Mouse (Mus musculus) liver, embryonic 16.5 days (tissue): ENCODE results near the gene Calu. TPM values are rescaled to one million over a fixed set of nuclear protein-coding genes. Genes with fewer than 3 reads are reported as not detected.
A peak's percentile ranks its signal among the peaks of the same experiment; 100 is the strongest.

ENCODE experiments used
- ATAC-seq: fragments of 200-750 bp; cut with Nextera tagmentation; 2 replicates; pipeline ENCODE4 v1.8.0; 2017; ENCODE audit warnings: low read depth, mild to moderate bottlenecking, moderate number of reproducible peaks, moderate library complexity
- H3K27ac ChIP-seq: fragments of 300-500 bp; sonication (generic); 2 replicates; pipeline ENCODE4 v1.5.1; 2014; ENCODE audit warnings: mild to moderate bottlenecking, low read length
- H3K27me3 ChIP-seq: fragments of 300-500 bp; sonication (generic); 2 replicates; pipeline ENCODE4 v1.6.1; 2014; ENCODE audit warnings: low read depth, low read length, mixed read lengths; ENCODE audit not compliant: control insufficient read depth, insufficient read depth
- H3K36me3 ChIP-seq: fragments of 300-500 bp; sonication (generic); 2 replicates; pipeline ENCODE4 v1.6.1; 2014; ENCODE audit warnings: mild to moderate bottlenecking; ENCODE audit not compliant: control insufficient read depth, insufficient read depth
- H3K4me1 ChIP-seq: fragments of 300-500 bp; sonication (generic); 2 replicates; pipeline ENCODE4 v1.6.1; 2014; ENCODE audit warnings: low read depth, low read length, mixed read lengths; ENCODE audit not compliant: control insufficient read depth
- H3K4me2 ChIP-seq: fragments of 300-500 bp; sonication (generic); 2 replicates; pipeline ENCODE4 v1.6.1; 2014; ENCODE audit warnings: low read depth, low read length, mixed read lengths
- H3K4me3 ChIP-seq: fragments of 300-500 bp; sonication (generic); 2 replicates; pipeline ENCODE4 v1.5.1; 2014; ENCODE audit warnings: low read depth, mild to moderate bottlenecking, low read length
- H3K9ac ChIP-seq: fragments of 300-500 bp; sonication (generic); 2 replicates; pipeline ENCODE4 v1.6.1; 2014; ENCODE audit warnings: low read depth, low read length
- H3K9me3 ChIP-seq: fragments of 300-500 bp; sonication (generic); replicated peaks from 2 replicates; pipeline ENCODE4 v1.6.1; 2016; ENCODE audit warnings: low read length; ENCODE audit not compliant: control insufficient read depth
- WGBS: fragments of 180-500 bp; shearing (Covaris S2); extraction: QIAGEN DNeasy Blood & Tissue Kit; methylation state at CpG from one replicate; pipeline ENCODE4 v1.1.7; 2014; ENCODE audit not compliant: insufficient replicate concordance; 5-methylcytosine and 5-hydroxymethylcytosine counted together
- polyA plus RNA-seq: library from polyadenylated mRNA; unstranded; fragments of >200 nt; fragmentation: Nextera tagmentation; extraction: Ambion mirVana; gene quantifications from 2 replicates; pipeline ENCODE4 v1.2.1, GENCODE M21; 2015

Calu gene
- polyA plus RNA-seq, 1 experiment from 2014 or later = 109 TPM

DNA sequence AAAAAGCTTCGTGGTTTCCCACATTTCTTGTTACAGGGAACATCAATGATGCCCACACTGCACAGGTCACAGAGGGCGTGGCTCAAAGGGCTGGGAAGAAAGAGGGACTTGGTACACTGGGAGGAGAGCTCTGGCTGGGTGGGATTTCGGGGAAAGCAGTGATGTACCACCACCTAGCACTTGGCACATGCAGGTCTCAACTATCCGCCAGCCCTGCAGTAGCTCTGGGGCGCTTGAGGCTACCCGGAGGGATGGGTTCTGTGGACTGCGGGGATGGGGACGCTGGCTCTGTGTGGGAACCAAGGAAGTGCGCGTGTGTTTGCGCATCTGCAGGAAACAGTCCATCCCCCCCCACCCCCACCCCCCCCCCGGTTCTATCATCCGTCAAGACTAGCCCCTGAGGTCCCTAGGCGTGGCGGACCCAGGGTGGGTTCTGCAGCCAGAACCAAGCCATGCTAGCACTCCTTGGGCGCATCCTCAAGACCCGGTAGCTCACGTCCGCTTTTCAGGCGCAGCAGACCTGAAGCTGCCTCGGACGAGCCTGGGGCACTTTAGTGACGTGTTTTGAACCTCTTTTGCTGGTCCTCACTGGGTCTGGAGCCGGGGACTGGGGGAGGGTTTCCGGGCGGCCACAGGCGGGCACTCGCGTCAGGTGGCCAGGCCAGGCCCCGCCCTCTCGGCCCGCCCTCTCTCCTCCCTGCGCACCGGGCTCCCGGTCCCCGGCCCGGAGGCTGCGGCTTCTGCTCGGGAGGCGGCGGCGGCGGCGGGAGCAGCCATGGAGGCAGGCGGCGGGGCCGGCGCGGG lies 48.2 kb downstream of the Calu start, which contains the start of gene Ccdc136:
Gene Ccdc136, plus strand, starts transcription at position 400 of the 804 bp plus-strand sequence.
- Histone ChIP-seq H3K27me3 (peaks cover 55% of the 10 kb centered on the region), H3K4me2 (peak within 1 kb of the TSS; percentile 59), H3K4me3 (peak within 1 kb of the TSS; percentile 48), H3K36me3 (no peaks in the 10 kb centered on the region), H3K27ac (no peak within 1 kb of the TSS), H3K9me3 (no peaks in the 10 kb centered on the region), H3K9ac (no peak within 1 kb of the TSS), H3K4me1 (no peaks in the 10 kb centered on the region; the same call in 1 of the 2 replicates)
- under 1% methylated on average over 48 of the region's 49 CpGs for WGBS
- ATAC-seq = peak; percentile 67

DNA sequence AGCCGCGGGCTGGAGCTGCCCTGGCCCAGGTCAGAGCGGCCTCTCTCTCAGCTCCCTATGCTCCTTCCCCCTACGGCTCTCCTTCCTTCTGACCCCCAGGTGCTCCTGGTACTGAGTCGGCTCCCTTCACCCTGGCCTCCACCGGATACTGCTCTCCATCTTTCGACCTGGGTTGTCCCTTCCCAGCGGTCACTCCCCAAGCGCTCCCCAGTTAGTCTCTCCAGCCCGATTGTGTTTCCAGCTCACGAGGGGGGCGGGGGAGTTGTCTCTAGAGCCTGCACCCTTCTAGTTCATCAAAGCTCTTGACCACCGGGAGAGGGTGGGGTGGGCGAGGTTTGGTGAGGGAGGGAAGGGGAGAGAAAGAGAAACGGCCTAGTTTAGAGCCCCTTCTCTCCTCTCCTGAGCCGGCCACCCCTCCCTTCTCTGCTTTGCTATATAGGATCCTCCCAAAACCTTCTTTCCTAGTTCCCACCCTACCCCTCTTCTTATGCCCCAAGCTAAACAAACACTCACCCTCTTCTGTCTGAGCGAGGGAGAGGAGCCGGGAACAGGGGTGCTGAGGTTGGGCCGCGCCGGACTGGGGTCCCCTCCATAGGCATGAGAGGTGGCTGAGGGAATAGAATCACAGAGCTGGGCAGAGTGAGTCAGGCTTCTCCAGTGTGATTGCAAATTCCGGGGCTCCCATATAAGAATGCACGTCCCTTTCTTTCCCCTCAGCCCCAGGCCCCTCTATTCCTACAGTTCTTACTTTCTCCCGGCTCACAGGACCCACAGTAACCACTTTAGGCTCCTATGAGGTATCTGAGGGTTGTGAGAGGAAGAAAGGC lies 49.1 kb downstream of the Calu start:
- Histone ChIP-seq H3K4me2 (peak overlapping the region; percentile 59), H3K4me3 (peak overlapping the region; percentile 48), H3K27ac (no peak overlapping the region), H3K9me3 (no peaks in the 10 kb centered on the region), H3K9ac (no peak overlapping the region), H3K36me3 (no peaks in the 10 kb centered on the region), H3K27me3 (peaks cover 58% of the 10 kb centered on the region), H3K4me1 (no peaks in the 10 kb centered on the region; the same call in 1 of the 2 replicates)
- no peak for ATAC-seq
- WGBS = 9% methylated on average over 24 of the region's 24 CpGs

DNA sequence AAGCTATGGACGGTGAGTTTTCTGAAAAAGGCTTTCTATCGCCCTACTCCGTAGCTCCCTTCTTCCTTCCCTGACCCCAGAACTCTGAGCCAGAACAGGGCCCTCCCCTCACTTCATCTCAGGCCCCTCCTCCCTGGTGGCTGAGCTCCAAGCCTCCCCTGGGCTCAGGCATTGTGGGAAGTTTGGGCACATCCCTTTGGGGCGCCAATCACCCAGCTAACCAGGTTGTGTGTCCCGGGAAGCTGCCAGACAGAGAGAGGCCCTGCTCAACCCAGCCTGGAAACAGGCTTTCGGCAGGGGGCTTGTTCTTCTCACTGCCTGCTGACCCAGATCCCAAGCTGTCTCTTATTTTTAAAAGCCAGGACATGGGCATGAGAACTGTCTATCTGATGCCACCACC lies 49.7 kb downstream of the Calu start:
- Histone ChIP-seq H3K4me3 (no peak overlapping the region), H3K36me3 (no peaks in the 10 kb centered on the region), H3K9me3 (no peaks in the 10 kb centered on the region), H3K27me3 (peaks cover 58% of the 10 kb centered on the region), H3K4me1 (no peaks in the 10 kb centered on the region; the same call in 1 of the 2 replicates), H3K27ac (no peak overlapping the region), H3K9ac (no peak overlapping the region), H3K4me2 (no peak overlapping the region)
- 26% methylated on average over 6 of the region's 6 CpGs for WGBS
- ATAC-seq = no peak

DNA sequence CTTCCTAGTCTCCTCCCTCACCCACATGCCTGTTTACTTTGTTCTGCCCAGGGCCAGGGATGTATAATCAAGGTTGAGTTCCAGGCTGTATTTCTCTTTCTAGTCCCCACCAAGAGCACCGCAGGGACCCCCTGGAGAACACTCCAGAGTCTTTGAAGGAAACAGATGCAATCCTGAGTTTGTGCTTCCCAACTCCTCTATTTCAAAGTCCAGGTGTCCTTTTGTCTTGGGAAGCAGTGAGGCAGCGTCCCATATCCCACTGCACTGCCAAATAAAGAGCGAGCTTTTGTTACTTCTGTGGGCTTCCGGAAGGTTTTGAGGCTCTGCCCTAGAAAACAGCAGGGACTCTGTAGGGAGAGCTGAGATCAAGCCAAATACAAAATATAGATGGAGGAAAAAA lies 52.0 kb downstream of the Calu start:
- no peak overlapping the region for H3K4me2 ChIP-seq
- 68% methylated on average over 4 of the region's 4 CpGs for WGBS
- no peak overlapping the region for H3K9ac ChIP-seq
- H3K4me3 ChIP-seq = no peak overlapping the region
- no peaks in the 10 kb centered on the region; the same call in 1 of the 2 replicates for H3K4me1 ChIP-seq
- peaks cover 54% of the 10 kb centered on the region for H3K27me3 ChIP-seq
- ATAC-seq = no peak
- no peak overlapping the region for H3K27ac ChIP-seq
- H3K36me3 ChIP-seq = no peaks in the 10 kb centered on the region
- no peaks in the 10 kb centered on the region for H3K9me3 ChIP-seq

DNA sequence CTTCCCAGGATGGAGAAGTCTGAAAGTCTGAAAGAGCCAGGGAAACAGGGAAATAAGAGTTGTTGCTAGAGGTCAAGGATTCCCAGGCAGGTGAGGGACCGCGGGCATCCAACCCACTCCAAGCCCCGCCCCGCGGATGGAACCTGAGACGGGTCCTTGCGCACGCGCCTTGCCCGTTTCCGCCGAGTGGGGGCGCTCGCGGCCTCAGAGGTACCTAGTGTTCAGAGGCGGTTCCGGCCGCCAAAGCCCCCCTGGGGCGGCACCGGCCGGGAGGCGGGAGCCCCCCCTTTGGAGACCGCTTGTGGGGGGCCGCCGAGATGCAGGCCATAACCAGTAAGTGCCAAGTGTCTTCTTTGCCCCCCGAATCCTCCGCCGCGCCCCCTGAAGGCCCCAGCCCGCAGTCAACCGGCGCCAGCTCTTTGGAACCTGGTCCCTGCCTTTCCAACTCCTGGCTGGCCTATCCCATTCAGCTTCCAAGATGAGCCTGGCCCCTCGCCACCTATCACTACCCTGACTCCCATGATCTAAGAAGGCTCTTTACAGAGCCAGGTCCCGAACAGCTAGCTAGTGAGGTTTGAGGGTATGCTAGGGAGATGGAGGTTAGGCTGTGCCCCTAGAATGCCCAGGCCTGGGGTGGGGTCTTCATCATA lies 54.9 kb downstream of the Calu start:
- WGBS = 11% methylated on average over 34 of the region's 34 CpGs
- no peak overlapping the region for H3K9ac ChIP-seq
- no peak overlapping the region for H3K27ac ChIP-seq
- H3K36me3 ChIP-seq = no peaks in the 10 kb centered on the region
- no peak for ATAC-seq
- no peak overlapping the region for H3K4me3 ChIP-seq
- peaks cover 25% of the 10 kb centered on the region for H3K27me3 ChIP-seq
- H3K4me1 ChIP-seq = no peaks in the 10 kb centered on the region
- H3K9me3 ChIP-seq = no peaks in the 10 kb centered on the region
- H3K4me2 ChIP-seq = no peak overlapping the region

DNA sequence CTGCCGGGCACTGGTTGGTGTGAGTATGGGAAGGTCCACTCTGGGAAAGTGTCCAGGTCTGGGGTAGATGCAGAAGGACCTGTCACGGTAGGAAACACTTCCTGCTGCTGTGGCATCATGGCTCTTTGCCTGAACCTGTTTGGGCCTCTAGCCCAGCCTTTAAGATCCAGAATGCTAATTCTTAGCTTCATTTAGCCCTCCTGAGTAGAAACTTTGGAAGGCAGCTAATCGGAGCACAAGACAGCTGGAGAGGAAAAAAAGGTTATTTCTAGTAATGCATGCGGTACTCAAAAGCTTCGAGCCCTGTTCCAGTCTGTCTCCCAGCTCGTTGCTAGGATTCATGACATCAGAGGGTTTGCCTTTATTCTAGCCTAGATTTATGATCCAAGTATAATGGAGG lies 58.5 kb downstream of the Calu start:
- WGBS = 61% methylated on average over 6 of the region's 6 CpGs
- Histone ChIP-seq H3K4me1 (no peaks in the 10 kb centered on the region), H3K27ac (no peak overlapping the region), H3K36me3 (no peaks in the 10 kb centered on the region), H3K4me2 (no peak overlapping the region), H3K4me3 (no peak overlapping the region), H3K9me3 (no peaks in the 10 kb centered on the region), H3K9ac (no peak overlapping the region), H3K27me3 (peaks cover 19% of the 10 kb centered on the region)
- no peak for ATAC-seq

DNA sequence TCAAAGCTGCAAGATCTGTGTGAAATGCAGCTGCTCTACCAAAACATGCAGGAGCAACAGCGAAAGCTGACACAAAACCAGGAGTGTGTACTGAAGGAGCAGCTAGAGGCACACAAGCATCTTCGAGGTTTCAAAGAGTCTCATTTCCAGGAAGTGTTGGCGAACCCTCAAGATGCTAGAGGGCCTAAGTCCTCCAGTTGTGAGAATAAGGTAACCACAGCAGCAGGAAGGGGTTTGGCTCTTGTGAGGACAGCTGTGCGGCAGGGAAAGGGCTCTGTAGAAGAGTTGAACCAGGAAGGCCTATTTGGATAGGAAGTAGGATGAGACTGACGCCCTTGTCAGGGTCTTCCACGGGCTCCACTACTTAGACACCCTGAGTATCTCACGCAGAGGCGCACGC lies 67.6 kb downstream of the Calu start:
- no peaks in the 10 kb centered on the region for H3K4me1 ChIP-seq
- no peak overlapping the region for H3K4me2 ChIP-seq
- H3K4me3 ChIP-seq = no peak overlapping the region
- WGBS = 43% methylated on average over 9 of the region's 9 CpGs
- no peaks in the 10 kb centered on the region for H3K9me3 ChIP-seq
- no peak overlapping the region for H3K9ac ChIP-seq
- no peak for ATAC-seq
- H3K36me3 ChIP-seq = no peaks in the 10 kb centered on the region
- no peak overlapping the region for H3K27ac ChIP-seq
- no peaks in the 10 kb centered on the region for H3K27me3 ChIP-seq

DNA sequence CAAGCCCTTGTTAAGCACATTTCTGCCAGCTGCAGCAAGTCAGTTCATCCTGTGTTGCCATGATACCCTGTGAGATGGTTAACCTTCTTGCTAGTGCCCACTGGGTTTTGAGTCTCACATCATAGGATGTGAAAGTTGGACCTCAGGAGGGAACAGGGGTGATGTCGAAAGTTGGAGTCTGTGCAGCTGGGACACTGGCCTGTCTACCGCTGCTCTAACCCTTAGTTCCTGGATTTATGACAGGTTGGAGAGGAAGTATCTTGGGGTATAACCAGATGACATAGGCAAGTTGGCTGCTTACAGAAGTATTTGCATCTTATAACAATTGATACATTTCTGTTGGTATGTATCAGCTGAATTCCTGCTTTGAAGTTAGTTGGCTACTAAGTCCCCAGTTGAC lies 72.7 kb downstream of the Calu start:
- no peak overlapping the region for H3K9ac ChIP-seq
- no peaks in the 10 kb centered on the region for H3K36me3 ChIP-seq
- no peaks in the 10 kb centered on the region for H3K27me3 ChIP-seq
- no peak for ATAC-seq
- no peak overlapping the region for H3K4me3 ChIP-seq
- no peak overlapping the region for H3K4me2 ChIP-seq
- H3K4me1 ChIP-seq = no peaks in the 10 kb centered on the region
- no peak overlapping the region for H3K27ac ChIP-seq
- 35% methylated on average over 2 of the region's 2 CpGs for WGBS
- no peaks in the 10 kb centered on the region for H3K9me3 ChIP-seq
